Mouse (Mus musculus): ENCODE results near the gene Gm49711. TPM values are rescaled to one million over a fixed set of nuclear protein-coding genes. Genes with fewer than 3 reads are reported as not detected.

The Gm49711 gene
- polyA plus RNA-seq, 1 experiment = 0.13 TPM

GRCm38 (mm10) chr16:92148367-92148728, 90.2 kb downstream of the Gm49711 start:
- no peak for TF ChIP-seq GATA1 (IDR thresholded peaks at IDR 0.05; ENCODE audit: low read length)
- no peak for TF ChIP-seq TAL1 (IDR thresholded peaks at IDR 0.05; ENCODE audit: low read length)
- Histone ChIP-seq H3K4me1 (ENCODE audit: control insufficient read depth) (no peaks in the 10 kb centered on the region), H3K36me3 (ENCODE audit: control insufficient read depth) (no peaks in the 10 kb centered on the region), H3K9me3 (ENCODE audit: control insufficient read depth, low read length) (peaks cover 5% of the 10 kb centered on the region; the same call in 1 of the 2 replicates), H3K4me3 (replicated peaks) (no peak overlapping the region), H3K27me3 (ENCODE audit: control insufficient read depth) (no peaks in the 10 kb centered on the region)

- no peak for TF ChIP-seq TAL1 (IDR thresholded peaks at IDR 0.05; ENCODE audit: low read length)
- TF ChIP-seq GATA1 (IDR thresholded peaks at IDR 0.05; ENCODE audit: low read length) = no peak
- H3K9me3 ChIP-seq (ENCODE audit: control insufficient read depth, low read length) = peaks cover 5% of the 10 kb centered on the region; the same call in 1 of the 2 replicates
- H3K27me3 ChIP-seq (ENCODE audit: control insufficient read depth) = no peaks in the 10 kb centered on the region
- no peak overlapping the region for H3K4me3 ChIP-seq (replicated peaks)
- H3K36me3 ChIP-seq (ENCODE audit: control insufficient read depth) = no peaks in the 10 kb centered on the region
- H3K4me1 ChIP-seq (ENCODE audit: control insufficient read depth) = no peaks in the 10 kb centered on the region
These were observed 92.9 kb downstream of the Gm49711 start for GRCm38 (mm10) chr16:92150975-92151374.

GRCm38 (mm10) chr16:92158021-92158455, 99.9 kb downstream of the Gm49711 start:
- Histone ChIP-seq H3K4me1 (ENCODE audit: control insufficient read depth) (no peaks in the 10 kb centered on the region), H3K27me3 (ENCODE audit: control insufficient read depth) (peaks cover 17% of the 10 kb centered on the region), H3K36me3 (ENCODE audit: control insufficient read depth) (no peaks in the 10 kb centered on the region), H3K4me3 (replicated peaks) (no peak overlapping the region), H3K9me3 (ENCODE audit: control insufficient read depth, low read length) (no peaks in the 10 kb centered on the region)
- TF ChIP-seq TAL1 (IDR thresholded peaks at IDR 0.05; ENCODE audit: low read length) (no peak), GATA1 (IDR thresholded peaks at IDR 0.05; ENCODE audit: low read length) (no peak)

GRCm38 (mm10) chr16:92158461-92159091, 100.5 kb downstream of the Gm49711 start:
- no peaks in the 10 kb centered on the region for H3K36me3 ChIP-seq (ENCODE audit: control insufficient read depth)
- H3K4me3 ChIP-seq (replicated peaks) = no peak overlapping the region
- TF ChIP-seq GATA1 (IDR thresholded peaks at IDR 0.05; ENCODE audit: low read length) (no peak), TAL1 (IDR thresholded peaks at IDR 0.05; ENCODE audit: low read length) (no peak)
- H3K9me3 ChIP-seq (ENCODE audit: control insufficient read depth, low read length) = no peaks in the 10 kb centered on the region
- peaks cover 17% of the 10 kb centered on the region for H3K27me3 ChIP-seq (ENCODE audit: control insufficient read depth)
- H3K4me1 ChIP-seq (ENCODE audit: control insufficient read depth) = no peaks in the 10 kb centered on the region

- Histone ChIP-seq H3K27me3 (ENCODE audit: control insufficient read depth) (peaks cover 17% of the 10 kb centered on the region), H3K9me3 (ENCODE audit: control insufficient read depth, low read length) (no peaks in the 10 kb centered on the region), H3K4me1 (ENCODE audit: control insufficient read depth) (no peaks in the 10 kb centered on the region), H3K36me3 (ENCODE audit: control insufficient read depth) (no peaks in the 10 kb centered on the region), H3K4me3 (replicated peaks) (no peak overlapping the region)
- TF ChIP-seq TAL1 (IDR thresholded peaks at IDR 0.05; ENCODE audit: low read length) (no peak), GATA1 (IDR thresholded peaks at IDR 0.05; ENCODE audit: low read length) (no peak)
These were observed 101.0 kb downstream of the Gm49711 start for GRCm38 (mm10) chr16:92159114-92159513.

GRCm38 (mm10) chr16:92162289-92162688, 104.2 kb downstream of the Gm49711 start:
- Histone ChIP-seq H3K4me3 (replicated peaks) (no peak overlapping the region), H3K36me3 (ENCODE audit: control insufficient read depth) (no peaks in the 10 kb centered on the region), H3K27me3 (ENCODE audit: control insufficient read depth) (peaks cover 17% of the 10 kb centered on the region), H3K9me3 (ENCODE audit: control insufficient read depth, low read length) (peaks cover under 1% of the 10 kb centered on the region), H3K4me1 (ENCODE audit: control insufficient read depth) (no peaks in the 10 kb centered on the region)
- TF ChIP-seq TAL1 (IDR thresholded peaks at IDR 0.05; ENCODE audit: low read length) (no peak), GATA1 (IDR thresholded peaks at IDR 0.05; ENCODE audit: low read length) (no peak)

- Histone ChIP-seq H3K4me1 (ENCODE audit: control insufficient read depth) (no peaks in the 10 kb centered on the region), H3K9me3 (ENCODE audit: control insufficient read depth, low read length) (peaks cover 11% of the 10 kb centered on the region), H3K27me3 (ENCODE audit: control insufficient read depth) (peaks cover 5% of the 10 kb centered on the region), H3K36me3 (ENCODE audit: control insufficient read depth) (no peaks in the 10 kb centered on the region), H3K4me3 (replicated peaks) (no peak overlapping the region)
- TF ChIP-seq GATA1 (IDR thresholded peaks at IDR 0.05; ENCODE audit: low read length) = no peak
- TF ChIP-seq TAL1 (IDR thresholded peaks at IDR 0.05; ENCODE audit: low read length) = no peak
These were observed 105.4 kb downstream of the Gm49711 start for GRCm38 (mm10) chr16:92163545-92163944.

- TF ChIP-seq GATA1 (IDR thresholded peaks at IDR 0.05; ENCODE audit: low read length) (no peak), TAL1 (IDR thresholded peaks at IDR 0.05; ENCODE audit: low read length) (no peak)
- peaks cover 5% of the 10 kb centered on the region for H3K9me3 ChIP-seq (ENCODE audit: control insufficient read depth, low read length)
- no peaks in the 10 kb centered on the region for H3K36me3 ChIP-seq (ENCODE audit: control insufficient read depth)
- H3K4me1 ChIP-seq (ENCODE audit: control insufficient read depth) = no peaks in the 10 kb centered on the region
- H3K27me3 ChIP-seq (ENCODE audit: control insufficient read depth) = no peaks in the 10 kb centered on the region
- no peak overlapping the region for H3K4me3 ChIP-seq (replicated peaks)
These were observed 117.9 kb downstream of the Gm49711 start for GRCm38 (mm10) chr16:92176052-92176451.

- TF ChIP-seq TAL1 (IDR thresholded peaks at IDR 0.05; ENCODE audit: low read length) = no peak
- TF ChIP-seq GATA1 (IDR thresholded peaks at IDR 0.05; ENCODE audit: low read length) = no peak
- H3K27me3 ChIP-seq (ENCODE audit: control insufficient read depth) = no peaks in the 10 kb centered on the region
- no peaks in the 10 kb centered on the region for H3K36me3 ChIP-seq (ENCODE audit: control insufficient read depth)
- H3K4me3 ChIP-seq (replicated peaks) = no peak overlapping the region
- H3K4me1 ChIP-seq (ENCODE audit: control insufficient read depth) = no peaks in the 10 kb centered on the region
- no peaks in the 10 kb centered on the region for H3K9me3 ChIP-seq (ENCODE audit: control insufficient read depth, low read length)
These were observed 119.6 kb downstream of the Gm49711 start for GRCm38 (mm10) chr16:92177718-92178117.

GRCm38 (mm10) chr16:92179306-92179705, 121.2 kb downstream of the Gm49711 start:
- H3K9me3 ChIP-seq (ENCODE audit: control insufficient read depth, low read length) = no peaks in the 10 kb centered on the region
- no peaks in the 10 kb centered on the region for H3K4me1 ChIP-seq (ENCODE audit: control insufficient read depth)
- H3K36me3 ChIP-seq (ENCODE audit: control insufficient read depth) = no peaks in the 10 kb centered on the region
- H3K27me3 ChIP-seq (ENCODE audit: control insufficient read depth) = no peaks in the 10 kb centered on the region
- no peak for TF ChIP-seq TAL1 (IDR thresholded peaks at IDR 0.05; ENCODE audit: low read length)
- no peak for TF ChIP-seq GATA1 (IDR thresholded peaks at IDR 0.05; ENCODE audit: low read length)
- H3K4me3 ChIP-seq (replicated peaks) = no peak overlapping the region

Measured in erythroblast, embryonic 14.5 days (primary cell).